Mouse (Mus musculus): ENCODE data around the gene Wdr13.

DNA sequence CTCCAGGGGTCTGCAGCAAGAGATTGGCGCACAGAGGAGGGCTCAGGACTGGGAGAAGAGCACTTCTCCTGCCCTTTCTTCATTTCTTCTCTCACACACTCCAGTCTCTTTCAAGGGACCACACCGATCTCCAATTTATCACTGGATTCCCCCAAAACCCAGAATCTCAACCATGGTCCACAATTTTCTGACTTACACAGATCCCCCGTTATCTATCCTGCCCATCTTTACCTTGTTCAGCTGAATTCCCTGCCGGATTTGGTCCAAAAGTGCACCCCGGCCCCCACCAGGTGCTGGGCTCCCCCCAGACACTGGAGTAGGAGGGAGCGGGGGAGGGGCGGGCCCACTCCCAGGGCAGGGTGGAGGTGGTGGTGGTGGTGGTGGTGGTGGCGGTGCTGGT, 47.1 kb downstream of the Wdr13 start:
- TF ChIP-seq HCFC1 (IDR thresholded peaks at IDR 0.05; ENCODE audit: borderline replicate concordance, insufficient read depth, low read length) = no peak
- TF ChIP-seq CHD2 (IDR thresholded peaks at IDR 0.05; ENCODE audit: low read depth, low read length) = no peak

Data from ES-E14 (cell line).